Mouse (Mus musculus): Measurements from ENCODE around the gene Ptk7. TPM values are rescaled to one million over a fixed set of nuclear protein-coding genes. Genes with fewer than 3 reads are reported as not detected.

The Ptk7 gene
- polyA plus RNA-seq, 1 experiment, result 3.2 TPM

GRCm38 (mm10) chr17:46593124-46593523 lies 36.2 kb downstream of the Ptk7 start:
- Histone ChIP-seq H3K4me3 (ENCODE audit: control insufficient read depth, low read depth, low read length) (no peak overlapping the region), H3K36me3 (ENCODE audit: control insufficient read depth, insufficient read depth, low read length) (no peaks in the 10 kb centered on the region), H3K27me3 (ENCODE audit: control insufficient read depth, insufficient read depth, low read length) (no peaks in the 10 kb centered on the region), H3K27ac (ENCODE audit: control insufficient read depth, insufficient read depth, low read depth, low read length) (no peak overlapping the region), H3K4me1 (ENCODE audit: control insufficient read depth, insufficient read depth, low read length) (no peaks in the 10 kb centered on the region)
- no peak for TF ChIP-seq POLR2A (IDR thresholded peaks at IDR 0.05; ENCODE audit: control insufficient read depth, low read depth, low read length)
- no peak for TF ChIP-seq CTCF (IDR thresholded peaks at IDR 0.05; ENCODE audit: control insufficient read depth, insufficient read depth, insufficient replicate concordance, low read depth, low read length)

- Histone ChIP-seq H3K27me3 (ENCODE audit: control insufficient read depth, insufficient read depth, low read length) (no peaks in the 10 kb centered on the region), H3K27ac (ENCODE audit: control insufficient read depth, insufficient read depth, low read depth, low read length) (no peak overlapping the region), H3K4me1 (ENCODE audit: control insufficient read depth, insufficient read depth, low read length) (no peaks in the 10 kb centered on the region), H3K36me3 (ENCODE audit: control insufficient read depth, insufficient read depth, low read length) (no peaks in the 10 kb centered on the region), H3K4me3 (ENCODE audit: control insufficient read depth, low read depth, low read length) (no peak overlapping the region)
- TF ChIP-seq CTCF (IDR thresholded peaks at IDR 0.05; ENCODE audit: control insufficient read depth, insufficient read depth, insufficient replicate concordance, low read depth, low read length), result no peak
- no peak for TF ChIP-seq POLR2A (IDR thresholded peaks at IDR 0.05; ENCODE audit: control insufficient read depth, low read depth, low read length)
Measured at GRCm38 (mm10) chr17:46591406-46591805, 37.9 kb downstream of the Ptk7 start.

- TF ChIP-seq POLR2A (IDR thresholded peaks at IDR 0.05; ENCODE audit: control insufficient read depth, low read depth, low read length), result no peak
- no peak for TF ChIP-seq CTCF (IDR thresholded peaks at IDR 0.05; ENCODE audit: control insufficient read depth, insufficient read depth, insufficient replicate concordance, low read depth, low read length)
- H3K4me1 ChIP-seq (ENCODE audit: control insufficient read depth, insufficient read depth, low read length), result no peaks in the 10 kb centered on the region
- H3K27me3 ChIP-seq (ENCODE audit: control insufficient read depth, insufficient read depth, low read length), result no peaks in the 10 kb centered on the region
- H3K36me3 ChIP-seq (ENCODE audit: control insufficient read depth, insufficient read depth, low read length), result no peaks in the 10 kb centered on the region
- H3K4me3 ChIP-seq (ENCODE audit: control insufficient read depth, low read depth, low read length), result no peak overlapping the region
- H3K27ac ChIP-seq (ENCODE audit: control insufficient read depth, insufficient read depth, low read depth, low read length), result no peak overlapping the region
Measured at GRCm38 (mm10) chr17:46590439-46590838, 38.9 kb downstream of the Ptk7 start.

- no peak overlapping the region for H3K27ac ChIP-seq (ENCODE audit: control insufficient read depth, insufficient read depth, low read depth, low read length)
- H3K4me1 ChIP-seq (ENCODE audit: control insufficient read depth, insufficient read depth, low read length), result no peaks in the 10 kb centered on the region
- TF ChIP-seq POLR2A (IDR thresholded peaks at IDR 0.05; ENCODE audit: control insufficient read depth, low read depth, low read length), result no peak
- no peak for TF ChIP-seq CTCF (IDR thresholded peaks at IDR 0.05; ENCODE audit: control insufficient read depth, insufficient read depth, insufficient replicate concordance, low read depth, low read length)
- H3K36me3 ChIP-seq (ENCODE audit: control insufficient read depth, insufficient read depth, low read length), result no peaks in the 10 kb centered on the region
- H3K4me3 ChIP-seq (ENCODE audit: control insufficient read depth, low read depth, low read length), result no peak overlapping the region
- H3K27me3 ChIP-seq (ENCODE audit: control insufficient read depth, insufficient read depth, low read length), result no peaks in the 10 kb centered on the region
Measured at GRCm38 (mm10) chr17:46589635-46590314, 39.5 kb downstream of the Ptk7 start.

DNA sequence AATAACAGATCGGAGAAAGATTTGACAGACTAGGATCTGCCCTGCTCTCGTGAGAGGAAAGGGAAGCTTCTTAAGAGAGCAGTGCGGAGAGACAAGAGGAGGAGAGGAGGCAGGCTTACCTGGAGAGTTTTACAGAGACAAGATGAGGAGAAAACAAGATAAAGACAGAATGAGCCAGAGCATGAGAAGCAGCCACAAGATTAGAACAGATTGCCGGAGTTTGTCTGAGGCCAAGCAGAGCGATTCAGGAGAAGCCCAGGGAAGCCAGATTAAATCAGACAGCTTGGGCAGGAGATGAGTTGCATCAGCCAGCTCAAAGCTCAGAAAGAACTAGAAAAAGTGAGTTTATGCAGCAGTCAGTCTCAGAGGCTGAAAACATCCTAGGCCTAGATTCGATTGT lies 40.4 kb downstream of the Ptk7 start:
- H3K27ac ChIP-seq (ENCODE audit: control insufficient read depth, insufficient read depth, low read depth, low read length), result no peak overlapping the region
- H3K4me3 ChIP-seq (ENCODE audit: control insufficient read depth, low read depth, low read length), result no peak overlapping the region
- no peaks in the 10 kb centered on the region for H3K4me1 ChIP-seq (ENCODE audit: control insufficient read depth, insufficient read depth, low read length)
- no peaks in the 10 kb centered on the region for H3K27me3 ChIP-seq (ENCODE audit: control insufficient read depth, insufficient read depth, low read length)
- TF ChIP-seq CTCF (IDR thresholded peaks at IDR 0.05; ENCODE audit: control insufficient read depth, insufficient read depth, insufficient replicate concordance, low read depth, low read length) (no peak), POLR2A (IDR thresholded peaks at IDR 0.05; ENCODE audit: control insufficient read depth, low read depth, low read length) (no peak)
- H3K36me3 ChIP-seq (ENCODE audit: control insufficient read depth, insufficient read depth, low read length), result no peaks in the 10 kb centered on the region

- no peak overlapping the region for H3K4me3 ChIP-seq (ENCODE audit: control insufficient read depth, low read depth, low read length)
- no peaks in the 10 kb centered on the region for H3K27me3 ChIP-seq (ENCODE audit: control insufficient read depth, insufficient read depth, low read length)
- no peaks in the 10 kb centered on the region for H3K4me1 ChIP-seq (ENCODE audit: control insufficient read depth, insufficient read depth, low read length)
- H3K36me3 ChIP-seq (ENCODE audit: control insufficient read depth, insufficient read depth, low read length), result no peaks in the 10 kb centered on the region
- TF ChIP-seq CTCF (IDR thresholded peaks at IDR 0.05; ENCODE audit: control insufficient read depth, insufficient read depth, insufficient replicate concordance, low read depth, low read length), result no peak
- TF ChIP-seq POLR2A (IDR thresholded peaks at IDR 0.05; ENCODE audit: control insufficient read depth, low read depth, low read length), result no peak
- no peak overlapping the region for H3K27ac ChIP-seq (ENCODE audit: control insufficient read depth, insufficient read depth, low read depth, low read length)
Measured at GRCm38 (mm10) chr17:46588173-46588572, 41.1 kb downstream of the Ptk7 start.

DNA sequence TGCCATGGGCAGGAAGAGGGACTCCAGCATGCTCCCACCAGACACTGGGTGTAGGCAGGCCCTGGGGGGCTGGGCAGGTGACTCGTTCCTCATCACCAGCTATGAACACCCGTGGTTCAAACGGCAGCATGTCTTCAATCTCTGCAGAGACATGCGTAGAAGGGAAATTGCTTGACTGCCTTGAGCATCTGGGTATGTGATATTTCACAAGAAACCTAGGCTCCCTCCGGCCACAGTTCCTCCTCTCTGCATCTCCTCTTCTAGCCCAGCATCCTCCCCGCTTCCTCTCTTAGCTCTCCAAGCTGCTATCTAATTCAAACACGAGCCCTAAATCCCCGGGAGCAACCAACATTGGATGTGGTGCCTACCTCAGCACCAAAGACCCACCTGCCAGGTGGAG lies 43.0 kb downstream of the Ptk7 start:
- Histone ChIP-seq H3K27ac (ENCODE audit: control insufficient read depth, insufficient read depth, low read depth, low read length) (no peak overlapping the region), H3K36me3 (ENCODE audit: control insufficient read depth, insufficient read depth, low read length) (no peaks in the 10 kb centered on the region), H3K27me3 (ENCODE audit: control insufficient read depth, insufficient read depth, low read length) (no peaks in the 10 kb centered on the region), H3K4me1 (ENCODE audit: control insufficient read depth, insufficient read depth, low read length) (no peaks in the 10 kb centered on the region), H3K4me3 (ENCODE audit: control insufficient read depth, low read depth, low read length) (no peak overlapping the region)
- TF ChIP-seq CTCF (IDR thresholded peaks at IDR 0.05; ENCODE audit: control insufficient read depth, insufficient read depth, insufficient replicate concordance, low read depth, low read length) (no peak), POLR2A (IDR thresholded peaks at IDR 0.05; ENCODE audit: control insufficient read depth, low read depth, low read length) (no peak)

Data from testis, adult 2 months (tissue).